Mouse (Mus musculus): ENCODE data around the gene Cfap45.

- no peak for TF ChIP-seq CTCF (IDR thresholded peaks at IDR 0.05 in 2 of 3, conservative IDR thresholded peaks at IDR 0.05 in 1 of 3; ENCODE audit: control insufficient read depth in 1 of 3, insufficient read depth in 1 of 3, low read depth in 2 of 3, low read length in 3 of 3, poor library complexity in 1 of 3, severe bottlenecking in 1 of 3)
- TF ChIP-seq CHD2 (IDR thresholded peaks at IDR 0.05; ENCODE audit: low read length): no peak
- TF ChIP-seq ZKSCAN1 (IDR thresholded peaks at IDR 0.05; ENCODE audit: low read depth, low read length): no peak
- no peak for TF ChIP-seq ZMIZ1 (IDR thresholded peaks at IDR 0.05; ENCODE audit: low read depth, low read length)
- TF ChIP-seq ELF1 (IDR thresholded peaks at IDR 0.05; ENCODE audit: low read depth, low read length): no peak
- 0 out of 4 replicates have a peak, but pooled peaks of 1 of the 2 experiments have one; percentile 2 for TF ChIP-seq POLR2A (IDR thresholded peaks at IDR 0.05; ENCODE audit: control insufficient read depth in 1 of 2, insufficient read depth in 1 of 2, low read depth in 1 of 2, low read length in 2 of 2, poor library complexity in 1 of 2)
- no peak for TF ChIP-seq BHLHE40 (IDR thresholded peaks at IDR 0.05; ENCODE audit: borderline replicate concordance, low read depth, low read length)
- TF ChIP-seq JUND (IDR thresholded peaks at IDR 0.05; ENCODE audit: low read depth, low read length): no peak
- TF ChIP-seq GATA1 (IDR thresholded peaks at IDR 0.05; ENCODE audit: low read depth, low read length): no peak
- TF ChIP-seq RCOR1 (IDR thresholded peaks at IDR 0.05; ENCODE audit: low read depth, low read length): no peak
- no peak for TF ChIP-seq TBP (IDR thresholded peaks at IDR 0.05; ENCODE audit: low read depth, low read length)
These were observed 17.2 kb upstream of the Cfap45 start for GRCm38 (mm10) chr1:172503111-172503997.
